Mouse (Mus musculus): ENCODE data around the gene Olfr736. TPM values are rescaled to one million over a fixed set of nuclear protein-coding genes. Genes with fewer than 3 reads are reported as not detected.

Gene Olfr736
- polyA plus RNA-seq, 1 experiment from 2014 or later, result not detected

Other genes with a start within 250 kb of the Olfr736 start
- gene Olfr728, start 238.5 kb upstream of the Olfr736 start, polyA plus RNA-seq (2014; fragmentation: Nextera tagmentation; extraction: Ambion mirVana), result not detected in 2 replicates
- not detected in 2 replicates for gene Olfr729, start 228.3 kb upstream of the Olfr736 start, polyA plus RNA-seq (2014; fragmentation: Nextera tagmentation; extraction: Ambion mirVana)
- gene Olfr730, start 193.0 kb upstream of the Olfr736 start, polyA plus RNA-seq (2014; fragmentation: Nextera tagmentation; extraction: Ambion mirVana), result not detected in 2 replicates
- not detected in 2 replicates for gene Olfr731, start 139.3 kb upstream of the Olfr736 start, polyA plus RNA-seq (2014; fragmentation: Nextera tagmentation; extraction: Ambion mirVana)
- not detected in 2 replicates for gene Olfr732, start 97.0 kb upstream of the Olfr736 start, polyA plus RNA-seq (2014; fragmentation: Nextera tagmentation; extraction: Ambion mirVana)
- gene Olfr733, start 79.6 kb upstream of the Olfr736 start, polyA plus RNA-seq (2014; fragmentation: Nextera tagmentation; extraction: Ambion mirVana), result not detected in 2 replicates
- gene Olfr734, start 54.4 kb upstream of the Olfr736 start, polyA plus RNA-seq (2014; fragmentation: Nextera tagmentation; extraction: Ambion mirVana), result not detected in 2 replicates
- not detected in 2 replicates for gene Olfr735, start 32.3 kb upstream of the Olfr736 start, polyA plus RNA-seq (2014; fragmentation: Nextera tagmentation; extraction: Ambion mirVana)
- gene Tlr11, start 23.2 kb upstream of the Olfr736 start, polyA plus RNA-seq (2014; fragmentation: Nextera tagmentation; extraction: Ambion mirVana), result not detected in 2 replicates
- not detected in 2 replicates for gene Olfr738, start 26.4 kb downstream of the Olfr736 start, polyA plus RNA-seq (2014; fragmentation: Nextera tagmentation; extraction: Ambion mirVana)
- not detected in 2 replicates for gene Olfr739, start 37.5 kb downstream of the Olfr736 start, polyA plus RNA-seq (2014; fragmentation: Nextera tagmentation; extraction: Ambion mirVana)
- gene Olfr740, start 64.4 kb downstream of the Olfr736 start, polyA plus RNA-seq (2014; fragmentation: Nextera tagmentation; extraction: Ambion mirVana), result not detected in 2 replicates
- gene Olfr741, start 91.6 kb downstream of the Olfr736 start, polyA plus RNA-seq (2014; fragmentation: Nextera tagmentation; extraction: Ambion mirVana), result not detected in 2 replicates
- not detected in 2 replicates for gene Olfr742, start 122.4 kb downstream of the Olfr736 start, polyA plus RNA-seq (2014; fragmentation: Nextera tagmentation; extraction: Ambion mirVana)
- not detected in 2 replicates for gene Olfr743, start 140.7 kb downstream of the Olfr736 start, polyA plus RNA-seq (2014; fragmentation: Nextera tagmentation; extraction: Ambion mirVana)
- gene Olfr744, start 233.7 kb downstream of the Olfr736 start, polyA plus RNA-seq (2014; fragmentation: Nextera tagmentation; extraction: Ambion mirVana), result not detected in 2 replicates

Measured in intestine, embryonic 14.5 days (tissue).